Mouse (Mus musculus) liver, adult 2 months (tissue): Measurements from ENCODE around the gene Cux2. TPM values are rescaled to one million over a fixed set of nuclear protein-coding genes. Genes with fewer than 3 reads are reported as not detected.

ENCODE experiments used
- DNase-seq: peaks from one replicate; pipeline ENCODE4 v3.0.0-alpha.2; 2011; ENCODE audit warnings: low read depth, low spot score; ENCODE audit errors: extremely low read depth
- H3K27ac ChIP-seq: fragments of 200-500 bp; replicated peaks from 2 replicates; pipeline ENCODE4 v1.5.1; 2012; ENCODE audit warnings: low read depth, mild to moderate bottlenecking, control low read depth, inconsistent platforms, low read length; ENCODE audit not compliant: insufficient read depth
- H3K27me3 ChIP-seq: fragments of 200-500 bp; 2 replicates; pipeline ENCODE4 v1.6.1; 2012; ENCODE audit warnings: mild to moderate bottlenecking, moderate library complexity, low read length, inconsistent platforms; ENCODE audit not compliant: control insufficient read depth, insufficient read depth
- H3K36me3 ChIP-seq: fragments of 200-500 bp; 2 replicates; pipeline ENCODE4 v1.6.1; 2012; ENCODE audit warnings: low read length, inconsistent platforms; ENCODE audit not compliant: control insufficient read depth, insufficient read depth
- H3K4me1 ChIP-seq: fragments of 200-500 bp; 2 replicates; pipeline ENCODE4 v1.6.1; 2011; ENCODE audit warnings: low read length; ENCODE audit not compliant: control insufficient read depth, insufficient read depth
- H3K4me3 ChIP-seq: fragments of 200-500 bp; 2 replicates; pipeline ENCODE4 v1.5.1; 2011; ENCODE audit warnings: low read depth, mild to moderate bottlenecking, control low read depth, low read length, moderate library complexity; ENCODE audit not compliant: insufficient read depth
- H3K79me2 ChIP-seq: fragments of 200-500 bp; 2 replicates; pipeline ENCODE4 v1.6.1; 2012; ENCODE audit warnings: inconsistent platforms, mild to moderate bottlenecking, low read length, moderate library complexity; ENCODE audit not compliant: control insufficient read depth, insufficient read depth
- H3K9ac ChIP-seq: fragments of 200-500 bp; 2 replicates; pipeline ENCODE4 v1.6.1; 2012; ENCODE audit warnings: low read depth, mild to moderate bottlenecking, control low read depth, inconsistent platforms, low read length
- CTCF ChIP-seq: fragments of 200-500 bp; IDR thresholded peaks from 2 replicates; pipeline ENCODE4 v1.5.1; 2011; ENCODE audit warnings: low read depth, low read length, control low read depth
- POLR2A ChIP-seq: fragments of 200-500 bp; IDR thresholded peaks from 2 replicates; pipeline ENCODE4 v1.6.1; 2011; ENCODE audit warnings: low read length, control low read depth; ENCODE audit not compliant: insufficient read depth; ENCODE audit errors: extremely low read depth
- WGBS: fragments of 180-500 bp; shearing (Covaris S2); methylation state at CpG from one replicate; pipeline ENCODE4 v1.1.7; 2018; 5-methylcytosine and 5-hydroxymethylcytosine counted together
- polyA plus RNA-seq: library from polyadenylated mRNA; depleted of rRNA; stranded (reverse); fragments of >200 nt; gene quantifications from 2 replicates; pipeline ENCODE4 v1.2.3, GENCODE M21; 2012
- total RNA-seq: library from RNA; depleted of rRNA; stranded (reverse); fragments of >200 nt; gene quantifications from 2 replicates; pipeline ENCODE4 v1.2.3, GENCODE M21; 2014

Gene Cux2
- total and polyA plus RNA-seq, 2 experiments, result 4.1 to 11.6 TPM

DNA sequence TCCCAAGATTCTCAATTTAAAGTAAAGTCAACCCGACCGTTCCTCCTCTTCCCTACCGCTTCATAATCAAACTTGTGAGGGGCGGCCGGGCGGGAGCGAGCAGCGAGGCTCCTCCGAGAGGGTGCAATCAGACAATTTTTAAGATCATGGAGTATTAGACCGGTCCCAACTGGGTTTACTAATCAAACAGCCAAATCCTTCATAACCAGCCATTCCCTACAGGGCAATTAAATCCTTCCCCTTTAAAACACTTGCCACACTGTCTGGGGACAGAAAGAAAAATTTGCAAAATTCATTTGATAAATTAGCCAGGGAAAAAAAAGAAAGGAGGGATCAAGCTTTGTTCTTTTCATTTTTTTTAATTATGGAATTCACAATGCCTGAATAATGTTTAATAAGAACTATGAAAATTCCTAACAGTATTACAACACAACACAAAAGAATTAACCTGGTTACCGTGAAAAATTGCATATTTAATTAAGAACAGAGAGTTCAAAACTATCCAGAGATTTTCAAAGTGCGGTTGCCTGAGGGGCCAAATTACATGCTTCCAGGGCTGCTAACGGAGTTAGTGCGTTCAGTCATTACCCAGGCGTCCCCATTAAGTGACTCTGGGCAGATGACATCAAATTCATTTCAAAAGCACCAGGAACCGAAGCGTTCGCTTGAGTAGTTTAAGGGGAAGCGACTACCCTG lies 17.3 kb downstream of the Cux2 start:
- H3K36me3 ChIP-seq, result no peaks in the 10 kb centered on the region
- no peak for DNase-seq
- no peaks in the 10 kb centered on the region for H3K4me1 ChIP-seq
- no peak overlapping the region for H3K9ac ChIP-seq
- no peak overlapping the region for H3K4me3 ChIP-seq
- no peak for TF ChIP-seq CTCF
- no peak for TF ChIP-seq POLR2A
- no peak overlapping the region for H3K27ac ChIP-seq
- 95% methylated on average over 19 of the region's 19 CpGs for WGBS
- no peaks in the 10 kb centered on the region for H3K79me2 ChIP-seq
- H3K27me3 ChIP-seq, result 0 out of 2 replicates have a peak, but pooled peaks cover 4% of the 10 kb centered on the region

- Histone ChIP-seq H3K9ac (no peak overlapping the region), H3K79me2 (no peaks in the 10 kb centered on the region), H3K27me3 (0 out of 2 replicates have a peak, but pooled peaks cover 4% of the 10 kb centered on the region), H3K27ac (no peak overlapping the region), H3K4me1 (peaks cover 8% of the 10 kb centered on the region), H3K4me3 (no peak overlapping the region), H3K36me3 (no peaks in the 10 kb centered on the region)
- WGBS, result 85% methylated on average over 12 of the region's 12 CpGs
- no peak for DNase-seq
- TF ChIP-seq CTCF, result no peak
- no peak for TF ChIP-seq POLR2A
These were observed 18.8 kb downstream of the Cux2 start for GRCm38 (mm10) chr5:122031146-122031545.

- 0 out of 2 replicates have a peak, but pooled peaks cover 4% of the 10 kb centered on the region for H3K27me3 ChIP-seq
- H3K36me3 ChIP-seq, result no peaks in the 10 kb centered on the region
- no peaks in the 10 kb centered on the region for H3K79me2 ChIP-seq
- no peak for TF ChIP-seq CTCF
- no peak for DNase-seq
- 60% methylated on average over 11 of the region's 11 CpGs for WGBS
- no peak overlapping the region for H3K27ac ChIP-seq
- H3K9ac ChIP-seq, result no peak overlapping the region
- peaks cover 8% of the 10 kb centered on the region for H3K4me1 ChIP-seq
- H3K4me3 ChIP-seq, result no peak overlapping the region
These were observed 19.3 kb downstream of the Cux2 start for GRCm38 (mm10) chr5:122030640-122031039.

DNA sequence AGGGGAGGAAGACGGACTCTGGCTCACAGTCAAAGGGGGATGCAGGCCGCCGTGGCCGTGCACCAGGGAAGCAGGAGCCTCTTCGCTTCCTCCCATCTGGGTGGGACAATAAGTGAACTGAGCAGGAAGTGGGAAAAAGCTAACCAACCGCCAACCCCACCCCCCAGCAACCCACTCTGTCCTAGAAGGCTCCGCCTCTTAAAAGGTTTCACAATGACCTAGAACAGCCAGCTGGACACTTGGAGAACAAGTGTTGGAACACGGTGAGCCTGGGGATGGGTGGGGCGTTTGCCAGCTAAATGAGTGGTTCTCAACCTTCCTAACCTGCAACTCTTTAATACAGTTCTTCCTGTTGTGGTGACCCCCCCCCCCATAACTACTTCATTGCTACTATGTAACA lies 23.1 kb downstream of the Cux2 start:
- H3K4me3 ChIP-seq, result peak overlapping the region; percentile 38; the same call in 1 of the 2 replicates
- peak overlapping the region; percentile 19; the same call in 1 of the 2 replicates for H3K9ac ChIP-seq
- H3K27ac ChIP-seq, result peak overlapping the region; percentile 56
- no peaks in the 10 kb centered on the region for H3K36me3 ChIP-seq
- DNase-seq, result peak; percentile 71
- peaks cover 8% of the 10 kb centered on the region for H3K4me1 ChIP-seq
- WGBS, result 22% methylated on average over 9 of the region's 9 CpGs
- H3K79me2 ChIP-seq, result no peaks in the 10 kb centered on the region
- H3K27me3 ChIP-seq, result peaks cover 6% of the 10 kb centered on the region; the same call in 1 of the 2 replicates
- TF ChIP-seq CTCF (no peak), POLR2A (no peak)

- peak; percentile 97 for DNase-seq
- H3K36me3 ChIP-seq, result no peaks in the 10 kb centered on the region
- WGBS, result 13% methylated on average over 7 of the region's 7 CpGs
- no peak overlapping the region; the same call in 1 of the 2 replicates for H3K9ac ChIP-seq
- peak overlapping the region; percentile 56 for H3K27ac ChIP-seq
- H3K27me3 ChIP-seq, result peaks cover 6% of the 10 kb centered on the region; the same call in 1 of the 2 replicates
- 0 out of 2 replicates have a peak overlapping the region, but pooled peaks have one; percentile 38 for H3K4me3 ChIP-seq
- H3K79me2 ChIP-seq, result no peaks in the 10 kb centered on the region
- TF ChIP-seq POLR2A (no peak), CTCF (no peak)
- H3K4me1 ChIP-seq, result peaks cover 8% of the 10 kb centered on the region
These were observed 23.6 kb downstream of the Cux2 start for GRCm38 (mm10) chr5:122026284-122026683.

DNA sequence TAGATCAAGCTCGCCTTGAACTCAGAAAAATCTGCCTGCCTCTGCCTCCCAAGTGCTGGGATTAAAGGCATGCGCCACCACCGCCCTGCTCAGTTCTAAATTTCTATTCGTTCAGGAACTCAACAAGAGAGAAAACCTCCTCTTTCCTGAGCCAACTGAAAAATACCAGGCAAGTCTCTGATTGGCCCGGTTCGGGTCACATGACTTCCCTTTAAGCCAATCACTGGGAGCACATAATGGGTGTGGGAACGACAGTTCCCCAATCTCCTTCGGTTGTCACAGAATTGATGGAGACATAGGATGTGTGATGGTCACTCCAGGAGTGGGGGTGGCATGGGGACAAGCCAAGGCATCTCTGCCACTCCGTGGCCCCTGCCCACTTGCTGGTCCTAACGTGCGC lies 24.8 kb downstream of the Cux2 start:
- TF ChIP-seq POLR2A, result no peak

More for the DNA sequence above, 24.8 kb downstream of the Cux2 start:
- Histone ChIP-seq H3K27ac (no peak overlapping the region), H3K27me3 (peaks cover 6% of the 10 kb centered on the region; the same call in 1 of the 2 replicates), H3K4me3 (no peak overlapping the region), H3K36me3 (no peaks in the 10 kb centered on the region), H3K79me2 (no peaks in the 10 kb centered on the region), H3K4me1 (peaks cover 11% of the 10 kb centered on the region), H3K9ac (no peak overlapping the region)
- DNase-seq, result no peak
- 93% methylated on average over 11 of the region's 11 CpGs for WGBS
